Mouse (Mus musculus) midbrain, embryonic 16.5 days (tissue): ENCODE measurements around the gene Cpeb2. TPM values are rescaled to one million over a fixed set of nuclear protein-coding genes. Genes with fewer than 3 reads are reported as not detected.

Experiments used
- ATAC-seq: fragments of 200-750 bp; cut with Nextera tagmentation; 2 replicates; pipeline ENCODE4 v1.8.0; 2017; ENCODE audit warnings: moderate TSS enrichment
- H3K27ac ChIP-seq: fragments of 300-500 bp; sonication (generic); 2 replicates; pipeline ENCODE4 v1.5.1; 2014; ENCODE audit warnings: mild to moderate bottlenecking, low read length, mixed read lengths
- H3K27me3 ChIP-seq: fragments of 300-500 bp; sonication (generic); 2 replicates; pipeline ENCODE4 v1.6.1; 2014; ENCODE audit warnings: low read depth, low read length, mixed read lengths; ENCODE audit not compliant: control insufficient read depth, insufficient read depth
- H3K36me3 ChIP-seq: fragments of 300-500 bp; sonication (generic); 2 replicates; pipeline ENCODE4 v1.6.1; 2014; ENCODE audit warnings: mild to moderate bottlenecking, low read length, moderate library complexity, mixed read lengths; ENCODE audit not compliant: control insufficient read depth, insufficient read depth
- H3K4me1 ChIP-seq: fragments of 300-500 bp; sonication (generic); 2 replicates; pipeline ENCODE4 v1.6.1; 2014; ENCODE audit warnings: mild to moderate bottlenecking, low read length, mixed read lengths; ENCODE audit not compliant: control insufficient read depth, insufficient read depth
- H3K4me2 ChIP-seq: fragments of 300-500 bp; sonication (generic); 2 replicates; pipeline ENCODE4 v1.6.1; 2014; ENCODE audit warnings: mild to moderate bottlenecking, low read length, mixed read lengths
- H3K4me3 ChIP-seq: fragments of 300-500 bp; sonication (generic); 2 replicates; pipeline ENCODE4 v1.5.1; 2014; ENCODE audit warnings: low read depth, mild to moderate bottlenecking, low read length, moderate library complexity, mixed read lengths
- H3K9ac ChIP-seq: fragments of 300-500 bp; sonication (generic); 2 replicates; pipeline ENCODE4 v1.6.1; 2014; ENCODE audit warnings: low read depth, low read length, mixed read lengths
- H3K9me3 ChIP-seq: fragments of 300-500 bp; sonication (generic); replicated peaks from 2 replicates; pipeline ENCODE4 v1.6.1; 2014; ENCODE audit warnings: mild to moderate bottlenecking, low read length, mixed read lengths; ENCODE audit not compliant: control insufficient read depth, poor library complexity, severe bottlenecking
- WGBS: fragments of 180-500 bp; shearing (Covaris S2); extraction: QIAGEN DNeasy Blood & Tissue Kit; methylation state at CpG from one replicate; pipeline ENCODE4 v1.1.7; 2014; 5-methylcytosine and 5-hydroxymethylcytosine counted together
- polyA plus RNA-seq: library from polyadenylated mRNA; unstranded; fragments of >200 nt; fragmentation: Nextera tagmentation; extraction: Ambion mirVana; gene quantifications from 2 replicates; pipeline ENCODE4 v1.2.1, GENCODE M21; 2015

Cpeb2 gene
- polyA plus RNA-seq, 1 experiment from 2014 or later, result 15.7 TPM

GRCm38 (mm10) chr5:43257490-43257889 lies 24.5 kb downstream of the Cpeb2 start:
- H3K4me1 ChIP-seq, result no peaks in the 10 kb centered on the region; the same call in 1 of the 2 replicates
- H3K27me3 ChIP-seq, result no peaks in the 10 kb centered on the region
- H3K27ac ChIP-seq, result no peak overlapping the region
- H3K4me2 ChIP-seq, result no peak overlapping the region
- no peak overlapping the region for H3K4me3 ChIP-seq
- no peak overlapping the region for H3K9ac ChIP-seq
- no peak for ATAC-seq
- whole genome bisulfite sequencing, result 89% methylated on average over 2 of the region's 2 CpGs
- H3K9me3 ChIP-seq, result no peaks in the 10 kb centered on the region
- H3K36me3 ChIP-seq, result no peaks in the 10 kb centered on the region

GRCm38 (mm10) chr5:43258472-43259142 lies 25.6 kb downstream of the Cpeb2 start:
- no peak for ATAC-seq
- Histone ChIP-seq H3K9me3 (no peaks in the 10 kb centered on the region), H3K9ac (no peak overlapping the region), H3K4me1 (no peaks in the 10 kb centered on the region; the same call in 1 of the 2 replicates), H3K36me3 (no peaks in the 10 kb centered on the region), H3K27ac (no peak overlapping the region), H3K4me3 (no peak overlapping the region), H3K4me2 (no peak overlapping the region), H3K27me3 (no peaks in the 10 kb centered on the region)
- WGBS, result 93% methylated on average over 3 of the region's 3 CpGs

- no peaks in the 10 kb centered on the region; the same call in 1 of the 2 replicates for H3K4me1 ChIP-seq
- H3K36me3 ChIP-seq, result no peaks in the 10 kb centered on the region
- no peak overlapping the region for H3K27ac ChIP-seq
- no peak overlapping the region for H3K4me2 ChIP-seq
- no peak overlapping the region for H3K9ac ChIP-seq
- WGBS, result 67% methylated on average over 6 of the region's 6 CpGs
- no peak overlapping the region for H3K4me3 ChIP-seq
- H3K27me3 ChIP-seq, result no peaks in the 10 kb centered on the region
- ATAC-seq, result no peak
- H3K9me3 ChIP-seq, result no peaks in the 10 kb centered on the region
These were observed 28.8 kb downstream of the Cpeb2 start for GRCm38 (mm10) chr5:43261814-43262213.

GRCm38 (mm10) chr5:43263951-43264350 lies 31.0 kb downstream of the Cpeb2 start:
- no peak overlapping the region for H3K4me3 ChIP-seq
- no peaks in the 10 kb centered on the region for H3K36me3 ChIP-seq
- H3K27me3 ChIP-seq, result no peaks in the 10 kb centered on the region
- H3K9ac ChIP-seq, result no peak overlapping the region
- H3K4me1 ChIP-seq, result no peaks in the 10 kb centered on the region; the same call in 1 of the 2 replicates
- 87% methylated on average over 4 of the region's 4 CpGs for WGBS
- no peak for ATAC-seq
- no peak overlapping the region for H3K4me2 ChIP-seq
- H3K27ac ChIP-seq, result no peak overlapping the region
- no peaks in the 10 kb centered on the region for H3K9me3 ChIP-seq

GRCm38 (mm10) chr5:43264696-43265095 lies 31.7 kb downstream of the Cpeb2 start:
- no peaks in the 10 kb centered on the region for H3K27me3 ChIP-seq
- no peak overlapping the region for H3K4me3 ChIP-seq
- H3K27ac ChIP-seq, result no peak overlapping the region
- H3K36me3 ChIP-seq, result peaks cover 2% of the 10 kb centered on the region; the same call in 1 of the 2 replicates
- H3K4me2 ChIP-seq, result no peak overlapping the region
- H3K9ac ChIP-seq, result no peak overlapping the region
- H3K4me1 ChIP-seq, result no peaks in the 10 kb centered on the region; the same call in 1 of the 2 replicates
- H3K9me3 ChIP-seq, result no peaks in the 10 kb centered on the region
- no peak for ATAC-seq
- 89% methylated on average over 2 of the region's 2 CpGs for WGBS

GRCm38 (mm10) chr5:43277982-43278381 lies 45.0 kb downstream of the Cpeb2 start:
- H3K4me3 ChIP-seq, result no peak overlapping the region
- no peak overlapping the region for H3K27ac ChIP-seq
- no peaks in the 10 kb centered on the region; the same call in 1 of the 2 replicates for H3K36me3 ChIP-seq
- H3K9me3 ChIP-seq, result no peaks in the 10 kb centered on the region
- no peak overlapping the region for H3K4me2 ChIP-seq
- ATAC-seq, result no peak
- no peaks in the 10 kb centered on the region for H3K27me3 ChIP-seq
- H3K9ac ChIP-seq, result no peak overlapping the region
- no peaks in the 10 kb centered on the region for H3K4me1 ChIP-seq
- WGBS, result 100% methylated on average over 1 of the region's 1 CpGs

GRCm38 (mm10) chr5:43279774-43280173 lies 46.8 kb downstream of the Cpeb2 start:
- WGBS, result 83% methylated on average over 3 of the region's 3 CpGs
- Histone ChIP-seq H3K4me1 (no peaks in the 10 kb centered on the region), H3K27me3 (no peaks in the 10 kb centered on the region), H3K36me3 (peaks cover 5% of the 10 kb centered on the region), H3K27ac (no peak overlapping the region), H3K9me3 (no peaks in the 10 kb centered on the region), H3K4me3 (no peak overlapping the region), H3K9ac (no peak overlapping the region), H3K4me2 (no peak overlapping the region)
- ATAC-seq, result no peak

GRCm38 (mm10) chr5:43285756-43286155 lies 52.8 kb downstream of the Cpeb2 start:
- ATAC-seq, result no peak
- WGBS, result 91% methylated on average over 12 of the region's 12 CpGs
- Histone ChIP-seq H3K9ac (no peak overlapping the region), H3K9me3 (no peaks in the 10 kb centered on the region), H3K4me2 (no peak overlapping the region), H3K27ac (no peak overlapping the region), H3K27me3 (no peaks in the 10 kb centered on the region), H3K4me3 (no peak overlapping the region), H3K36me3 (peaks cover 11% of the 10 kb centered on the region), H3K4me1 (no peaks in the 10 kb centered on the region)

GRCm38 (mm10) chr5:43289752-43290446 lies 56.9 kb downstream of the Cpeb2 start:
- 92% methylated on average over 8 of the region's 8 CpGs for WGBS
- Histone ChIP-seq H3K9me3 (no peaks in the 10 kb centered on the region), H3K4me1 (no peaks in the 10 kb centered on the region), H3K36me3 (peaks cover 6% of the 10 kb centered on the region; the same call in 1 of the 2 replicates), H3K27me3 (no peaks in the 10 kb centered on the region), H3K4me2 (no peak overlapping the region), H3K4me3 (no peak overlapping the region), H3K9ac (no peak overlapping the region), H3K27ac (no peak overlapping the region)
- peak; percentile 57 for ATAC-seq
